In genomic region chr4:97765341-97766020, GRCm38 (mm10) we compare ENCODE assay signal across 23 mouse cellular contexts. TPM values are rescaled to one million over a fixed set of nuclear protein-coding genes. Genes with fewer than 3 reads are reported as not detected.
DNase-seq lines count a peak whose midpoint lies in the region; ATAC-seq and TF ChIP-seq lines count a peak whose summit lies in the region.
"Had no signal": no experiment of that assay in that cellular context is flagged by ENCODE, and none has a peak within 500 bp of the region (broad histone marks: within the 10 kb centered on the region; RNA-seq: fewer than 3 reads in every experiment).

No protein-coding gene starts in this region.

- H3K27me3 ChIP-seq in Patski = no peaks in the 10 kb centered on the region
- H3K27me3 ChIP-seq in kidney, adult 2 months (replicated peaks; ENCODE audit: control insufficient read depth, insufficient read depth, low read length) = no peaks in the 10 kb centered on the region
- 0 out of 2 replicates have a peak, but pooled peaks cover 3% of the 10 kb centered on the region for H3K27me3 ChIP-seq in kidney, postnatal 0 days (ENCODE audit: insufficient read depth, low read length)
- H3K27me3 ChIP-seq: forebrain, embryonic 12.5 days; heart, embryonic 12.5 days; limb, embryonic 13.5 days; neural tube, embryonic 15.5 days had no signal

- in situ Hi-C loops in Patski (cut with MboI; ENCODE audit: low pct_unique_long_range_greater_than_20kb) = no loop called here

- H3K9ac ChIP-seq in kidney, postnatal 0 days (ENCODE audit: low read depth, low read length) = no peak overlapping the region
- H3K9ac ChIP-seq: forebrain, embryonic 12.5 days; heart, embryonic 12.5 days; limb, embryonic 13.5 days; neural tube, embryonic 15.5 days had no signal

- H3K4me1 ChIP-seq in kidney, adult 2 months (ENCODE audit: control insufficient read depth, insufficient read depth, low read length) = peaks cover 9% of the 10 kb centered on the region; the same call in 1 of the 2 replicates
- no peaks in the 10 kb centered on the region for H3K4me1 ChIP-seq in kidney, postnatal 0 days (replicated peaks; ENCODE audit: insufficient read depth, low read length)
- H3K4me1 ChIP-seq: limb, embryonic 13.5 days; neural tube, embryonic 15.5 days had no signal

- CTCF ChIA-PET in Patski (lab: Charles Lee) = interaction anchor here (1.2 kb wide), 1 partner anchor 14 kb away, joined by 5 read pairs; no protein-coding TSS in a partner anchor

- peak overlapping the region; percentile 96 for H3K27ac ChIP-seq in kidney, adult 2 months (ENCODE audit: insufficient read depth, low read depth, low read length)
- H3K27ac ChIP-seq in kidney, postnatal 0 days = 0 out of 2 replicates have a peak overlapping the region, but pooled peaks have one; percentile 19
- no peak overlapping the region for H3K27ac ChIP-seq in layer of hippocampus, adult 2 months
- H3K27ac ChIP-seq: forebrain, embryonic 12.5 days; gastrocnemius, adult 2 months; hindbrain, postnatal 0 days; limb, embryonic 13.5 days; neural tube, embryonic 15.5 days had no signal

- peak; percentile 47 for ATAC-seq in Patski
- peak; percentile 90 for ATAC-seq in kidney, postnatal 0 days (replicated peaks; ENCODE audit: low FRiP score, low read depth)
- ATAC-seq: hindbrain, postnatal 0 days; intestine, embryonic 16.5 days had no signal

- no peak for TF ChIP-seq CTCF in Patski (IDR thresholded peaks at IDR 0.05)
- TF ChIP-seq CTCF in kidney, adult 2 months (conservative IDR thresholded peaks at IDR 0.05; ENCODE audit: insufficient read depth, insufficient read length, low read depth, low read length) = no peak
- no peak for TF ChIP-seq CTCF in kidney, postnatal 0 days (IDR thresholded peaks at IDR 0.05; ENCODE audit: low read depth)
- TF ChIP-seq CTCF in layer of hippocampus, adult 2 months (conservative IDR thresholded peaks at IDR 0.05) = no peak

- no peak overlapping the region for H3K4me2 ChIP-seq in kidney, postnatal 0 days (ENCODE audit: low read length)
- H3K4me2 ChIP-seq: forebrain, embryonic 12.5 days; heart, embryonic 12.5 days; limb, embryonic 13.5 days; midbrain, embryonic 11.5 days; neural tube, embryonic 15.5 days had no signal

- H3K4me3 ChIP-seq in kidney, adult 2 months (ENCODE audit: insufficient read depth, low read depth, low read length) = no peak overlapping the region
- H3K4me3 ChIP-seq in kidney, postnatal 0 days (replicated peaks; ENCODE audit: low read depth, low read length) = no peak overlapping the region
- H3K4me3 ChIP-seq in layer of hippocampus, adult 2 months = no peak overlapping the region
- H3K4me3 ChIP-seq: forebrain, embryonic 12.5 days; gastrocnemius, adult 2 months; heart, embryonic 12.5 days; limb, embryonic 13.5 days; neural tube, embryonic 15.5 days had no signal

- WGBS in kidney, adult 2 months = 49% methylated on average over 4 of the region's 4 CpGs
- 61% methylated on average over 4 of the region's 4 CpGs for WGBS in kidney, postnatal 0 days

- DNase-seq in adrenal gland, postnatal 14 days = peak; percentile 34
- no peak for DNase-seq in adrenal gland, postnatal 10 days
- DNase-seq in Patski (ENCODE audit: low read depth, low spot score) = no peak
- DNase-seq in kidney, adult 2 months = peak; percentile 94
- no peak for DNase-seq in kidney, postnatal 0 days (ENCODE audit: low spot score)
- DNase-seq in urinary bladder, postnatal 4 days (ENCODE audit: low spot score in 2 of 2) = no peak
- no peak for DNase-seq in layer of hippocampus, adult 2 months (ENCODE audit: low spot score in 2 of 2)
- DNase-seq in neural tube, embryonic 10.5 days (ENCODE audit: extremely low spot score, low spot score) = no peak
- DNase-seq: cerebellum, adult 11-12 months; cerebellum, postnatal 14 days; gastrocnemius, adult 2 months; heart, postnatal 14 days; lung, adult 18-20 months; lung, postnatal 10 days had no signal

- no peak for TF ChIP-seq POLR2A in kidney, adult 2 months (IDR thresholded peaks at IDR 0.05; ENCODE audit: low read depth, low read length)

- POLR2A ChIA-PET in Patski (lab: Charles Lee) = interaction anchor here (0.6 kb wide), 1 partner anchor 628 kb away, joined by 3 read pairs; no protein-coding TSS in a partner anchor

- H3K36me3 ChIP-seq in kidney, adult 2 months (ENCODE audit: control insufficient read depth, insufficient read depth, low read length) = no peaks in the 10 kb centered on the region
- H3K36me3 ChIP-seq in kidney, postnatal 0 days (ENCODE audit: insufficient read depth, low read length) = no peaks in the 10 kb centered on the region
- H3K36me3 ChIP-seq: forebrain, embryonic 12.5 days; heart, embryonic 12.5 days; limb, embryonic 13.5 days; neural tube, embryonic 15.5 days had no signal

- no peaks in the 10 kb centered on the region for H3K9me3 ChIP-seq in kidney, postnatal 0 days (replicated peaks; ENCODE audit: low read length)
- H3K9me3 ChIP-seq: forebrain, embryonic 12.5 days; heart, embryonic 12.5 days; limb, embryonic 13.5 days; neural tube, embryonic 15.5 days had no signal

RNA-seq across cellular contexts. Expression of gene Nfia, which starts 7.1 kb away (rescaled TPM):
- 201 and 226 TPM in 2 replicates for total RNA-seq in adrenal gland, postnatal 14 days (2021)
- 100 to 1,000 TPM; 212 to 228 TPM for total RNA-seq in adrenal gland, postnatal 10 days (2021)
- 40.5 TPM for polyA plus RNA-seq in Patski (2021)
- polyA plus RNA-seq in kidney, adult 2 months (2012; rRNA removed) = 46.5 and 47.1 TPM in 2 replicates
- 25.9 and 29.1 TPM in 2 replicates for polyA plus RNA-seq in kidney, postnatal 0 days (2015; fragmentation: Nextera tagmentation; extraction: Ambion mirVana)
- total RNA-seq in layer of hippocampus, adult 2 months (2021) = 100 to 1,000 TPM; 113 to 115 TPM

RNA-seq across cellular contexts. Expression of gene E130114P18Rik, which starts 12.4 kb away (rescaled TPM):
- not detected in 2 replicates for total RNA-seq in adrenal gland, postnatal 14 days (2021)
- total RNA-seq in adrenal gland, postnatal 10 days (2021) = under 1 TPM; 0.48 to 0.69 TPM
- polyA plus RNA-seq in Patski (2021) = 0.09 TPM
- polyA plus RNA-seq in kidney, adult 2 months (2012; rRNA removed) = 0.10 and 0.45 TPM in 2 replicates
- polyA plus RNA-seq in kidney, postnatal 0 days (2015; fragmentation: Nextera tagmentation; extraction: Ambion mirVana) = 0.38 and 0.71 TPM in 2 replicates
- 1 to 10 TPM; 7.1 to 7.9 TPM for total RNA-seq in layer of hippocampus, adult 2 months (2021)
- total RNA-seq: adrenal gland, postnatal 36 days; gastrocnemius, adult 2 months; heart, postnatal 14 days had no signal
- polyA plus RNA-seq: small intestine, adult 2 months had no signal

Comparison
In these comparisons a context has a peak if more than half of its experiments do, and no peak if none do; other contexts are left out.
1. DNase-seq: peak in adrenal gland, postnatal 14 days (single experiment) and kidney, adult 2 months (single experiment); none in adrenal gland, postnatal 10 days (single experiment), Patski (single experiment), kidney, postnatal 0 days (single experiment), urinary bladder, postnatal 4 days (0 of 2), layer of hippocampus, adult 2 months (0 of 2) and neural tube, embryonic 10.5 days (single experiment).